Mouse (Mus musculus) NIH3T3 (cell line): ENCODE measurements around the gene Smim14.
"Not testable (repeated sequence)": the region's sequence is repeated elsewhere in the genome, so short reads cannot be mapped to it uniquely, and the experiment has no call there.

Source experiments
- DNase-seq: peaks from one replicate; pipeline ENCODE4 v3.0.0-alpha.2; 2012; ENCODE audit warnings: low read depth

Gene Smim14

DNA sequence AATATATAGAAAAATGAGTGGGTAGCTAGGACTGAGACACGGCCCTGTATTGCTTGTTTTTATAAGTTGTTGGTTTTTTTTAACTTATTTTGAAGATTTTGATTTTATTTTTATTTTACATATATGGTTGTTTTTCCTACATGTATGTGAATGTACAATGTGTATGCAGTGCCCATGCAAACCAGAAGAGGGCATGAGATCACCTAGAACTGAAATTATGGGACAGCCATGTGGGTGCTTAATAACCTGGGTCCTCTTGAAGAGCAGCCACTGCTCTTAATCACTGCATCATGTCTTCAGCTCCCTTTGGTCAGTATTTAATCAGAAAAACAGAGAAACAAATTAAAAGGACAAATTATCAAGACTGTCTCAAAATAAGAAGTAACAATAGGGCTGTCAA is 15.2 kb downstream of the Smim14 start:
- DNase-seq = peak; percentile 59

DNA sequence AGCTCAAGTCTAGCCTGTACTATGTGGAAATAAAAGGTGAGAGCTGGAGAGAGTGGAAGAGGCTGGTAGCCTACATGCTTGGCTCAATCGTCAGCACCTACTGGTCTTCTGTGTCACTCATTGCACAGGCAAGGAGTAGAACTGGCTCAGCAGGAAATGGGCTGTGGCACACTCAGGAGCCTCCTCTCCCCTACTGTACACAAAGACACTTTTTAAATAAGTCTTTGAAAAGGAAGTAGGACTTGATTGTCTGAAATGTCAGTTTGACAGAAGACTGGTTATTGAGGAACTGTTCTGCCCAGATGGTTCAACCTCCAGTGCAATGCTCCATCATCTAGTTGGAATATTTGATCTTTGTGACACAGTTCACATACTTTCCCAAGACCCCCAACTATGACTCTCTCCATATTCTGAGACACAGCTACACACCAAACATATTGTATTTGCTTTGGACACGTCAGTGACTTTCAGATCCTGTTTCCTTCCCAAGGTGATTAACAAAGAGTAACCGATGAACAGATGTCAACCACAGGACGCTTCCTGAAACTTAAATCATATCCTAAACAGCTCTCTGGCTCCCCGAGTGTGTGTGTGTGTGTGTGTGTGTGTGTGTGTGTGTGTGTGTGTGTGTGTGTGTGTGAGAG is 22.2 kb downstream of the Smim14 start:
- no peak for DNase-seq

DNA sequence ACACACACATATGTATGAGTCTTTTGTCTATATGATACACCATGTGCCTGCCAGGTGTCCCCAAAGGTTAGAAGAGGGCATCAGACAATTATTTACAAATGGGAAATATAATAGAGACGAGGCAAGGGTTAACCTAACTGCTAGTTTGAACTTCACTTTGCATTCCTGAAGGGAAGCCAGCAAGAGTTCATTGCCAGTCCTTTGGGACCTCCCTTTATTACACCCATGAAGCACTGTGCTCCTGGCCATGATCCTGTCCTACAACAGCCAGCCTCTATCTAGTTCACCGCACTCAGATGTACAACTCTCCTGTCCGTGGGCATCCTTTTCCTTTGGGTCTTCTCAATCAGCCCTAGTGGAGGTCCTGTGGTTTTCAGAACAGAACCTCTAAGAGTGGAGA is 23.5 kb downstream of the Smim14 start:
- peak; percentile 23 for DNase-seq

DNA sequence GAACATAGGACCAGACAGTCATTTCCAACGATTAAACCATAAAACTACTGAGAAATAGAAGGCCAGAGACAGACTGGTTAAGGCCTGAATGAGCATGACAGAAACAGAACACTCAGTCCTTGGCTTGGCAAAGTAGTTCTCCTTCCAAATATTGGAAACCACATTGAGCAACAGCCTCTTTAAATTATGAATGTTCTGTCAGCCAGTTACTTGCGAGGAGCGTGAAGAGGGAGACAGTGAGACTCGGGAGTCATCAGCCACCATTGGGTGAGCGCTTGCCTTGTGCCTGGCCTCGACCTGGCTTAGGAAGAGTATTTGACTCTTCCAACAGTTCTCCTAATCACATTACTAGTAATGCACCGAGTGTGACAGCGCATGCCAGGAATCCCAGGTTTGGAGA is 28.6 kb downstream of the Smim14 start:
- peak; percentile 44 for DNase-seq

DNA sequence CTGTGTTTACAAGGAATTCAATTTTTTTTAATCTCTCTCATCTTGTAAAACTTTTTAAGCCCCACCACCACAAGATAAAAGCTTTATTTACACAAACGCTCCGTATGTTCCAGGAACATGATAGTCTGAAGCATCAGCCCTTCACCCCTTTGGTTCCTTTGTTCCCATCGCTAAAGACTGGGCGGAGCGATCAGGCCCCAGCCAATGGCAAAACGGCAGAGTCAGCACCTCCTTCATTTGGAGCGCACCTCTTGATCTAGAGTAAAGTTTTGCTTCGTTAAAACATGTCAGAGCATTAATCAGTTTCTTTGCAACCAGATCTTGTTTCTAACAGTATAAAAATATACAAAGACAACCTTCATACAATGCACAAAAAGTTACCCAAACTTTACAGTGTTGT is 31.2 kb downstream of the Smim14 start:
- DNase-seq = no peak

DNA sequence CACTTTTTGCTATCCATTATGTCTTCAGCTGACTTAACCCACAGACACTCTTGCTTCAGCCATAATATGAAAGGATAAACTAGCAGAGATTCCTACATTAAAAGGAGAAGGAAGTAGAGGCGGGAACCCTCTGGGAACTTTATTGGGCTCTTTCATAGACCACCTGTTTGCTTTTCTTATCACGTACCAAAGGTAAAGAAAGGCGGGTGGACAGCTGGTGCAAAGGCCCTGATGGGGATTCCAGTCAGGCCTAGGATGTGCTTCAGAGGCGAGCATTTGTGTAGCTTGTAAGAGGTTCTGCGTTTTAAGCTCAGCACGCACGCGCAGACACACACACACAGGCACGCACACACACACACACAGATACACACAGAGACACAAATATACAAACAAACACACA is 35.6 kb downstream of the Smim14 start:
- no peak for DNase-seq

DNA sequence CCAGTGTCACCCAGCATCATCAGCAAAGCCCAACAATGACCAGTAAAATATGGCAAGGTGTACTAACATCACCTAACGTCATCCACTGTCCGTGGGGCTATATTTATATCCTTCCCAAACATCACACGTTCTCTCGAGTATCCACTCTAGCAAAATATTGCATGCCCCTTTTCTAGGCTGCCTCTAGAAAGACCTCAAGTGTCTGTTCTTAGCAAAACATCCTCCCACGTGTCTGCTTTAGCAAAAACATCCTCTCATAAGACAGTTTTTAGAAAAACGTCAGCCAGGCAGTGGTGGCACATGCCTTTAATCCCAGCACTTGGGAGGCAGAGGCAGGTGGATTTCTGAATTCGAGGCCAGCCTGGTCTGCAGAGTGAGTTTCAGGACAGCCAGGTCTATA is 36.8 kb downstream of the Smim14 start:
- no peak for DNase-seq

DNA sequence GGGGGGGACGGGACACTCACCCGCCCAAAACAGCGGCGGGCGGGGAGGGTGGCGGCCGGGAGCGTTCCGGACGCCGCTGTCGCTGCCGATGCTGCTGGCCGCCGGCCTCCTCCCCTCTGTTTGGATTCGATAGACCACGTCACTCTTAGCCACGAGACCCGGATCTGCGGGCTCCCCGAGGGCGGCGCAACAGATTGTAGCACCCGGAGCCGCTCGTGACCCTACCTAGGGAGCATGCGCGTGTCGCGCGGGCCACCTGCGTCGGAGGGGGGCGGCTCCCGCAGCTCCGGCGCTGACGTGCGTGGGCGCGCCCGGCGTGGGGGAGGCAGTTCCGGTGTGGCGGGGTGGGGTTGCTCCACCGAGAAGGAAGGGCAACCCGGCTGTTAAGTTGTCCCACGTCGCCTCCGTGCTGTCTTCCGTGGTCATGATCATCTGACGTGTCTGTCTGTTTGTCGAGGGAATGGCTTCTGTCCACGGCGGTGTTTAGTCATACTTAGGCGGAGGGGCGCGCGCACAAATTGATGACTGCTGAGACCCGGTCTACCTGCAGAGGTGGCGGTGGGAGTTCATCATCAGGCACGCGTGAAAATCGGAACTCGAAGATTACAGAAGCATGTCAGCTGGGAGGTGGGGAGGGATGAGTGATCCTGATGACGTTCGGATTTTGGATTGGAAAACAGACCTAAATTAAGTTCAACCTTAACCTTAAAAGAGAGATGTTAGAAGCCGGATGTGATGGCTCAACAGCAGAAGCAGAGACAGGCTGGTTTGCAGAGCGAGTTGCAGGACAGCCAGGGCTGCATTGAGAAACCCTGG is 44.1 kb downstream of the Smim14 start, which contains the start of gene Gm43552:
Gene Gm43552 (minus strand): TSS at position 118 of the 816 bp plus-strand sequence.
- DNase-seq = peak; percentile 96

DNA sequence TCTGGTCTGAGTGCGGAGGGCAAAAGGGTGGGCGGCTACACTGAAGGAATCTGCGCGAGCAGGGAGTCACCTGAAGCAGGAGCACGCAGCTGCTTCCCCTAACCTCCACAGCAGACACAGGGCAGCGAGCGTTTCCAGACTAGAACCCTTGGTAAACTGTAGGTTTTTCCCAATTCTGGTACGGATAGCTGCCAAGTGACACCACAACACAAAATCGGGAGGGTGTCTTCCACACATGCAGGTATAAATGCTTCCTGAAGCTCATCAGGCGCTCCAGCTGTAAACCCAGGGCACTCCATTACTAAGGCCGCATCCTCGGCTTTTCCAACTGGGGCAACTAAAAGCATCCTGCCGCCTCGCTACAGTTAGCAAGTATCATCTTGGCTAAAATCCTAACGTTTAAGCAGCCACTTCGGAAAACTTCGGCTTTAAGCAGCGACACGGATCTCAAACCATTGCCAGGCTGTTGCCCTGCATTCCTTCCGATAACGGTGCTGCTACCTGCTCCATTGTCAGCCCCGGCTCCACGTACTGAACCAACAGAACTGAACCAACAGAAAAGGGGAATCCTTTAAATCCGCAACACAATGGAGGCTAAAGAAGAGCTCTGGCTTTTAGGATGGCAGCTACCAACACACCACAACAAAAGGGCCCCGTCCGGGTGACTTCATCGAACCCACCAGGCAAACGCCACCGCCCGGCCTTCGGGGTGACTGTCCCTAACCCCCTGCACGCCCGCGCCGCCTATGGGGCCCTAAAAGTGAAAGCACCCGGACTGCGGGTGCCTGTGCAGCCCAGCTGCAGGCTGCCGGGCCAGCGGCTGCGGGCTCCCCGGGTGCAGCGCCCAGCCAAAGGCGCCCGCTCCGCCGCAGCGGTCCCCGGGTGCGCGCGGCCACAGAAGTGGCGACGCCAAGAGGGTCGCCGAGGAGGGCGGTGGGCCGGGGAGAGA is 44.9 kb downstream of the Smim14 start:
- peak; percentile 78 for DNase-seq

DNA sequence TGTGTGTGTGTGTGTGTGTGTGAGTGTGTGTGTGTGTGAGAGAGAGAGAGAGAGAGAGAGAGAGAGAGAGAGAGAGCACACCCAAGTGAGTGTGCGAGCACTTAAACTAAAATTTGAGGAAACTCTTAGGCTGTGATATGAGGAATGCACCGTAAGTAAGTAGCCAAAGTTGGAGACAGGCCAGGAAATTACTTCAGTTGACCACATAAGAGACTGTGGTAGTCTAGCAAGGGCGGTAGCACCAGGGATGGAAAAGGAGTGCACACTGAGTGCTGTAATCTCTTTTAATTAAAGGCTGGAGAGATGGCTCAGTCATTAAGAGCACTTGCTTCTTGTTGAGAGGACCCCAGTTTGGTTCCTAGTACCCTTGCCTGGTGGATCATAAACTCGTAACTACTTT is 47.2 kb downstream of the Smim14 start:
- peak; percentile 69 for DNase-seq

DNA sequence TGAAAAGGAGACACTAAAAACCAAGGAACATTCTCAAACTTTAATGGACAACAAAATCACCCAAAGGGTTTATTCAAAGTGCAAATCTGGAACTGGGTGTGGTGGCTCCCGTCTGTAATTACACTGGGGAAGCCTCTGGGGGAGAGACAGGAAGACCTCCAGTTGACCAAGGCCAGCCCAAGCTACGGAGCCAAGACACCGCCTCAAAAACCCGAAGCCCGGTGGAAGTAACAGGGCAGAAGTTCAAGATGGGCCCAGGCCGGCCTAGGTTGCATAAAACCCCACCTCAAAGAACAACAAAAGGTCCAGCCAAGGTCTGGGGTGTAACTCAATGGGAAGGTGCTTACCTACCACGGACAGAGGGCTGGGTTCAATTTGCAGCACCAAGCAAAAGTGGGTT is 48.3 kb downstream of the Smim14 start:
- no peak for DNase-seq

DNA sequence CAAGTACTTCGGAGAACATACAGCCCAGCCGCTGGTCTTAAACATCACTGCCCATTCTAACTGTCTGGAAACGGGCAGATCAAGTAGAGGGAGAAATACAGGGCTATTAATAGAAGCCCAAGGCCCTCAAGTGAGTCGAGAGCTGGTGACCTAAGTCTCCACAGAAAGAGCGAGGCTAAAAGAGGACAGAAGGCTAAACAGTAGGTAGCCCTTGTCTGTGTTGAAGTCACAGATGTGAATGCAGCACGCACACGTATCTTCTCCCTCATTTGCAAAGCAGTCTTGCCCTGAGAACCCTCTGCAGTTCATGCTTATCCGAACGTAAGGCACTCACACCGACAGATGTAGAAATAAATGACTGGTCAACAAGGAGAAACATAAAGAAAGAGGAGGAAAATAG is 49.6 kb downstream of the Smim14 start:
- DNase-seq = no peak

DNA sequence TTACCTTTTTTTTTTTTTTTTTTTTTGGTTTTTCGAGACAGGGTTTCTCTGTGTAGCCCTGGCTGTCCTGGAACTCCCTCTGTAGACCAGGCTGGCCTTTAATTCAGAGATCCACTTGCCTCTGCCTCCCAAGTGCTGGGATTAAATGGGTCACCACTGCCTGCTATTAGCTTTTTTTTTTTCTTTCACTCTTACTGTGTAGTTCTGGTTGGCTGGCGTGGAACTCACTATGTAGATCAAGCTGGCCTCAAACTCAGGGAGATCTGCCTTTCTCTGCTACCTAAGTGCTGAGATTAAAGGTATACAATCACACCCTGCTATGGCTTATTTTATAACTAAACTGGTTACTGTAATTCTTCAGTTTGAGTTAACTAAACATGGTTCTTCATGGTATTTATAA is 50.5 kb downstream of the Smim14 start:
- DNase-seq = no peak

DNA sequence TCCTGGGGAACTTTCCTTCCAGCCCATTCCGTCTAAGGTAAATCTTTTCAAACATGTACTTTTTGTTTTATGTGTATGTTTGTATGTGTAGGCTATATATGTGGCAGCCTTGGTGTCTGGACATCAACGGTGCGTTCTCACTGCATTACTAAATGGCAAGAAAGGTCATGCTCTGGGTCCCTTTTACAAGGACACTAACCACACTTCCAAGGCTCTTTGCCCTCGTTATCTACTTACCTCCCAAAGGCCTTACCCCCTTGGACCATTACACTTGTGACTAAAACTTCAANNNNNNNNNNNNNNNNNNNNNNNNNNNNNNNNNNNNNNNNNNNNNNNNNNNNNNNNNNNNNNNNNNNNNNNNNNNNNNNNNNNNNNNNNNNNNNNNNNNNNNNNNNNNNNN is 54.0 kb downstream of the Smim14 start:
- no peak for DNase-seq

DNA sequence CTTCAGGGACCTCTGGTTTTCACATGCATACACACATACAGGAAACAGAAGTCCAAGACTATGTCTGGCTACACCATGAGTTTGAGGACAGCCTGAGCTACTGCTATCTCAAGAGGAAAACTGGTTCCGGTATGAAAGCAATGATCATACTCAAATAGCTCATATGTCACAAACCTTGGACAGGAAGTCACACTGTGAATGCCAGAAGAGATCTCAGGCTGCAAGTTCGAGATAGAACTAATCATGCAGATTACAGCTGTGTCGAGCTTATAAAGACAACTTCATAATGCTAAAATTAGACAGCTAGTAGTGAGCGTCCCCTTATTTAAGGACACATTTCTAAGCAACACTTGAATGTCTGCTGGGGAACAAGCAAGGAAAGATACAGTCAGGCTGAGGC is 56.5 kb downstream of the Smim14 start:
- DNase-seq = no peak

DNA sequence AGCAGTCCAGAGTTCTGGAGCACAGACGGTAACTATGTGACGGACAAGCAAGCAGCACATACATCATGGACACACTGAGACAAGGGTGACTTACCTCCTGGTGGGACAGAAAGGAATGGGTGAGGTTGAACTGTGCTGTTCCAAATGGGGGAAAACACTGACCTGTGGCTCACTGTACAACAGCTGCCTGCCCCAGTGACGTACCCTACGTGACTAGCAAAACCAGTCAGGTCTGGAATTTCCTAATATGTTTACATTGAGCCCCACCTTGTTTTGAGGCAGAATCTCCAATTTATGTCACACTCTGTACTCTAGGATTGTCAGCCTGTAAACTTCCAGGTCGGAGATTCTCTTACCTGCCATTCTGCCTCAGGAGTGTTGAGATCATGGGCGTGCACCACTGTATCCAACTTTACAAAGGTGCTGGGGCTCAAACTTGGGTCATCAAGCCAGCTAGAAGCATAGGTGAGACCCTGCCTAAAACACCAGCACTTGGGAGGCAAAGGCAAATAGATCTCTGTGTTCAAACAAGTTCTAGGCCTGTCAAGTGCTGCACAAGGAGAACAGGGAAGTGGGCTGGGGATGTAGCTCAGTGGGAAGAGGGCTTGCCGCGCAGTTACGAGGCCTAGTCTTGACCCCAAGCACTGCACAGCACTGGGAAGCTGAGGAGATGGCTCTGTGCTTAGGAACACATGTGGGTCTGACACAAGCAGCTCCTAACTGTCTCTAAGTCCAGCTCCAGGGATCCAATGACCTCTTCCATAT is 57.1 kb downstream of the Smim14 start:
- no peak for DNase-seq

DNA sequence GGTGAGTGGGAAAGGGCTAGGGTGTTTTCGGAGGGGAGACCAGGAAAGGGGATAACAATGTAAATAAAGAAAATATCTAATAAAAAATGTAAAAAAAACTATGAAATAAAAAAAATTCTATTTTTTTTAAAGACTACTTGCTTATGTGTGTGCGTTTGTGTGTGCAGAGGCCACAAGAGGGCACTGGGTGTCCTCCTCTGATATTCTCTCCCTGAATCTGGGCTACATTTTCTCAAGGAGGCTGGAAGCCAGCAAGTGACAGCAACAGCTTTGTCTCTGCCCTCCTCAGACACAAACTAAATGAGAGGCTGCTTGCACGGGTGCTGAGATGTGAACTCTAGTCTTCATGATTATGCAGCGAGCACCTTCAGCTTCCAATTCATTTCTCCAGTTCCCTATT is 58.8 kb downstream of the Smim14 start:
- peak; percentile 52 for DNase-seq

DNA sequence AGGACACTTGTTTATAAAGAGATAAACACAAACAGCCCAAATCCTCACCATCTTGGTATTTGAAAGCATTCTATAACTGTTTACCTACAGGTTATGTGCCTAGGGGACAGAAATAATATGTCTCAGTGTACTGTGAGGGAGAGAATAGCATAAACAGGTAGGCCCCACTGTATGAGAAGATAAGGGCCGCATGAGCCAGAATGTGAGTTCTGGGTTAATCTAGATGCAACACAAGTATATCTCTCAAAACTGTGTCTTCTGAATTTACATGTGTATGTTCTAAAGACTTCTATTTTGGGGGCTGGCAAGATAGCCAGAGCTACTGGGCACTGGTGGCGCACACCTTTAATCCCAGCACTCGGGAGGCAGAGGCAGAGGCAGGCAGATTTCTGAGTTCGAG is 60.2 kb downstream of the Smim14 start:
- not testable (repeated sequence) for DNase-seq

DNA sequence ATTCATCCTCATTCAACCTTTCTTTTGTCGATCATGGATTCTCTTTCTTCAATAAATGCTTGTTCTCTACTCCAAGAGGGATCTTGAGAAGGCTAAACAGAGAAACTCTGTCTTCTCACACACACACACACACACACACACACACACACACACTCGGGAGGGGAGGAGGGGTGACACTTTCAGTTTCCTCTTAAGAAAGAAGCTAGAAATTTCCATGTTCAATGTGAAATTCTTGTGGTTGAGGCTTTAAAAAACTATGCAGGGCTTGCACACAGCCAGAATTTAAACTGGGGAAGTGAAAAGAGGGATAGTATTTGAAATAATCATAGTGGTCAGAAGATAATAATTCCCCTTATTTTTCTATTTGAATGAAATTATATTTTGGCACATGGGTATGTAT is 61.2 kb downstream of the Smim14 start:
- peak; percentile 73 for DNase-seq

DNA sequence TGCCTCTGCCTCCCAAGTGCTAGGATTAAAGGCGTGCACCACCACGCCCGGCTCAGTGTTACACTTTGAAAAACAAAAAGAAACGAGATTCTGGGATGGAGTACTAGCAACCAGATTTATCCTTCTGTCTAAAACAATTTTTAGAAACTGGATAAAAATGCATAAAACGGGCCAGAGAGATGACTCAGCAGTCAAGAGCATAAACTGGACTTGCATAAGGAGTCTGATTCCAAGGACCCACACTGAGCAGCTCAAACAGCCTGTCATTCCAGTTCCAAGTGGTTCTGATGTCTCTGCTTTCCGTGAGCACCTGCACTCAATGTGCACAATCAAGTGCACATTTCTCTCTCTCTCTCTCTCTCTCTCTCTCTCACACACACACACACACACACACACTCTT is 67.2 kb downstream of the Smim14 start:
- DNase-seq = peak; percentile 88

DNA sequence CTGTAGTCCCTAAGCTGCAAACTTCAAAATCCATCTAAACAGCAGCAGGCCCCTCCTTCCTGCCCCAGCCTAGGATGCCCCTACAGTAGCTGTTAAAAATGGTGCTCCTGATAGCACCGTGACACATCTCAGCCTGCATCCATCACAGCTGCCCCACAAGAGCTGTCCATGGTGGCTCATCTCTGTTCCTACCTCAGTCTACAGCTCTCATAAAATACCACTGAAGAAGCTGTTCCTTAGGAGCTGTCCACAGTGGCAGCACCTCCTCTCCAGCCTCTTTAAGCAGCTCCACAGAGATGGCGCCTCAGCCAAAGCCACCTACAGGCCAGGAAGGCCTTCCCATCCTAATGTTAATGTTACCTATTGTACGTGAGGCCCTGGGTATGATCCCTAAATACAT is 70.1 kb downstream of the Smim14 start:
- no peak for DNase-seq

DNA sequence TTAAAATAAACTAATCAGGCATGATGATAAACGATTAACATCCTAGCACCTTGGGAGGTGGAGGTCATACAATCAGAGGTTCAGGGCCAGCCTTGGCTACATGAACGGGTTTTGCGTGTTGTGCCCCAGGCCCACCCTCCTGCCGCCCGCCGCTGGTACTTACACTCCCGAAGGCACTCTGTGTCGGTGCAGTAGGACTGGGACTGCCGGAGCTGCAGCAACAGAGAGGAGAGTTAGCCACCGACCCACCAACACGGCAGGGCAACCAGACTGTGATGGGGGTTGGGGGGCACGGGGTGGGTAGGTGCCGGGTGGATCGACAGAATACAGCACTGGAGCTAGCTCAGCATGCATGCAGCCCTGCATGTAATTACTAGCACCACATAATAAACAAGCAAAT is 76.6 kb downstream of the Smim14 start:
- no peak for DNase-seq
